Mouse (Mus musculus) liver, adult 2 months (tissue): ENCODE results near the gene Hdac11.

Source experiments
- CTCF ChIP-seq: fragments of 200-500 bp; IDR thresholded peaks from 2 replicates; pipeline ENCODE4 v1.5.1; 2011; ENCODE audit warnings: low read depth, low read length, control low read depth
- POLR2A ChIP-seq: fragments of 200-500 bp; IDR thresholded peaks from 2 replicates; pipeline ENCODE4 v1.6.1; 2011; ENCODE audit warnings: low read length, control low read depth; ENCODE audit not compliant: insufficient read depth; ENCODE audit errors: extremely low read depth

- TF ChIP-seq CTCF (no peak), POLR2A (no peak)
Observed at GRCm38 (mm10) chr6:91160399-91160798, 3.9 kb downstream of the Hdac11 start.
